Mouse (Mus musculus): Measurements from ENCODE around the gene Hist1h1d. TPM values are rescaled to one million over a fixed set of nuclear protein-coding genes. Genes with fewer than 3 reads are reported as not detected.
"Not testable (repeated sequence)": the region's sequence is repeated elsewhere in the genome, so short reads cannot be mapped to it uniquely, and the experiment has no call there.

Gene Hist1h1d
- polyA plus RNA-seq, 1 experiment = 0.24 TPM

DNA sequence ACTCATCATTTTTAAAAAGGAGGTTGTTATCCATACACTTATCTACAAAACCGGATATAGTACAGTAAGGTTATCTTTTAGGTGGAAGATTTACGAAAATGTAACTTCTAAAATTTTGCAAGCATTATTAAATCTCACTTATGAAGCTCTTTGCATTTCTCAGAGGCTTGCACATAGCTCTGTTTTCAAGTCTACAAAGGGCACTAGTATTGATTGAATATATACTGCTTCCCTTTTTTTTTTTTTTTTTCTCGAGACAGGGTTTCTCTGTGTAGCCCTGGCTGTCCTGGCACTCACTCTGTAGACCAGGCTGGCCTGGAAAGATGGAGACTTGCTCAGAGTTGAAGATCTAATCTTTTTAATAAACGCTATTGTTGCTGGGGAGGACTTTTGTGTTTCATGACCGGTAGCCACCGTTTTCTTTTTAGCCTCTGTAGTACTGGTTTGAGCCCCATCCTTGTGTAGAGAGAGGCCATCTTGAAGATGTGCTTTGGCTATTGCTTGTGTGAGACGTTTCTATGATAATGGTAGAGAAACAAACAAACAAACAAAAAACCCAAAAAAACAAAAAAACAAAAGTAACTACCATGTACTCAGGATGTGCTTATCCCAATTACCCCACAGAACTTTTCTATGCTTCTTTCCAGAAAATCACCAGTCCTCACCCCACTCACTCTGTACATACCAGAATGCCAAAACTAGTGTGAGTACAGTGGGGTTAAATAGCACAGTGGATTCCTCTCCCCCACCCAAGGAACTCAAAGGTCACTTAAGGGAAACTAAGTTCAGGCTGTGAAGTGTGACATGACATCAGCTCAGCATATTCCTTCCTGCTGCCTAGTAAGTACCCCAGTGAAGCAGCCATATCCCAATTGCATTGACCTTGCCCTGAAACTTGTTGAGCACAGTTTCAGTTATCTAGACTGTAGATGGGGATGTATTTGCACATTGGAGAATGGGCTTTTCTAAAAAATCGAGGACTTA lies 839 bp upstream of the Hist1h1d start:
- 0 out of 2 replicates have a peak overlapping the region, but pooled peaks have one; percentile 5 for H3K27ac ChIP-seq (replicated peaks; ENCODE audit: low read depth, low read length)
- H3K4me3 ChIP-seq (ENCODE audit: insufficient read depth, low read depth, low read length) = peak overlapping the region; percentile 50; the same call in 1 of the 2 replicates
- H3K4me1 ChIP-seq (ENCODE audit: control insufficient read depth, insufficient read depth, insufficient read length, low read length) = no peaks in the 10 kb centered on the region

DNA sequence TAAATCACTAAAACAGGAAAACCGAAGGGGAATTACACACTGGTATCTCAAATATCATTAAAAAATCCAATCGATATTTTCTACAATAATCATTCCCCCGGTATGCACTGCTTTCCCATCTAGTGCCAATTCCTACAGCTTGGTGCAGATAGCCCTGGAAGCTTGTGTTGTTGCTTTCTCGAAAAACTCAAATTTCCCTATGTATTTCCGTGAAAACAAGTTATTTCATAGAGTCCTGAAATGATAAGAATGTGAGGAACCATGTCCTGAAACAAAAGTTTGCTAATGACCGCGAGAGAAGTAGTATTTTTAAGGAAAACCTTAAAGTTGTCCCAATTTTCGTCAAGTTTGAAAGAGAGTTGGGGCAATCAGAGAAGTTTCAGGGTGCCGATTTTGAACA lies 1.3 kb downstream of the Hist1h1d start:
- H3K4me3 ChIP-seq (ENCODE audit: insufficient read depth, low read depth, low read length) = peak overlapping the region; percentile 69
- no peaks in the 10 kb centered on the region for H3K4me1 ChIP-seq (ENCODE audit: control insufficient read depth, insufficient read depth, insufficient read length, low read length)
- H3K27ac ChIP-seq (replicated peaks; ENCODE audit: low read depth, low read length) = no peak overlapping the region; the same call in 1 of the 2 replicates

DNA sequence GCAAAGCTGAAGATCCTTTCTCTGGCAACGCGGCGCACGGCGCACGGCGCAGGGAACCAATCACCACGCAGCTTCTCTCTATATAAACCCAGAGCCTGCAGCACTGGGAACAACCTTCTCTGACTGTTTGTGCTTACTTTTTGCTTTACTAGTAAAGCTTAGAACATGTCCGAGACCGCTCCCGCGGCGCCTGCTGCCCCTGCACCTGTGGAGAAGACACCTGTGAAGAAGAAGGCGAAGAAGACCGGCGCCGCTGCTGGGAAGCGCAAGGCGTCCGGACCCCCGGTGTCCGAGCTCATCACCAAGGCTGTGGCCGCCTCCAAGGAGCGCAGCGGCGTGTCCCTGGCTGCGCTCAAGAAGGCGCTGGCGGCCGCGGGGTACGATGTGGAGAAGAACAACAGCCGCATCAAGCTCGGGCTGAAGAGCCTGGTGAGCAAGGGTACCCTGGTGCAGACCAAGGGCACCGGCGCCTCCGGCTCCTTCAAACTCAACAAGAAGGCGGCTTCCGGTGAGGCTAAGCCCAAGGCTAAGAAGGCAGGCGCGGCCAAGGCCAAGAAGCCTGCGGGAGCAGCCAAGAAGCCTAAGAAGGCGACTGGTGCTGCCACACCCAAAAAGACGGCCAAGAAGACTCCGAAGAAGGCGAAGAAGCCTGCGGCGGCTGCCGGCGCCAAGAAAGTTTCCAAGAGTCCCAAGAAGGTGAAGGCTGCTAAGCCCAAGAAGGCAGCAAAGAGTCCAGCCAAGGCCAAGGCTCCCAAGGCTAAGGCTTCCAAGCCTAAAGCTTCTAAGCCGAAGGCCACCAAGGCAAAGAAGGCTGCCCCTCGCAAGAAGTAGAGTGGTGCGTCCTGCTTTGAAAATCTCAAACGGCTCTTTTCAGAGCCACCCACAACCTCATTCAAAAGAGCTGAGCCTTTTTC lies 2.1 kb downstream of the Hist1h1d start:
- H3K27ac ChIP-seq (replicated peaks; ENCODE audit: low read depth, low read length) = peak overlapping the region; percentile 74
- H3K4me3 ChIP-seq (ENCODE audit: insufficient read depth, low read depth, low read length) = peak overlapping the region; percentile 69
- H3K4me1 ChIP-seq (ENCODE audit: control insufficient read depth, insufficient read depth, insufficient read length, low read length) = no peaks in the 10 kb centered on the region

DNA sequence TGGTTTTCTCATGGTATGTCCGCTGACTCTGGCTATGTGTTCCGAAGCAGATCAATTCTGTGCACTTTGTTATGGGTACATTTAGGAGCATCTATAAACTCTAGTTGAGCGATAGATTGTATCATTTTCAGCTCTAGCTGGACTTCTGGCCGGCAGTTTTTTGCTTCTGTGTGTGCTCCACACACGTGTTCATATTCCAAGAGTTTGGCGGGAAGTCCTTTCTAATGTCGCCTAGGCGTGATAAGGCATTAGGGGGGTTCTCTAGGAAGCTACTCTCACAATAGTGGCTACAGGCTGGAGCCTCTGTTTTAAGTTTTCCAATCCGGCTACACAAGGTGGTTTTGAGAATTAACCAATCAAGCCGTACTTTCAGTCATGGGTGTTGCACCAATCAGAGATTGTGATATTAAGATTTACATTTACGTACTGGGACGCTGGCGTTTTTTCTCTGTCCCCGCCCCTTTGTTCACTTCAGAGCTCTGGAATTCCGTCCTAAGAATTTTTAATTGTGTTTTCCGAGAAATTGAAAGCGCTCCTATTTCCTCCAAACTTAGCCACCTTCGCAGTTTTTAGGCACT lies 2.9 kb downstream of the Hist1h1d start:
- H3K27ac ChIP-seq (replicated peaks; ENCODE audit: low read depth, low read length) = peak overlapping the region; percentile 77
- peak overlapping the region; percentile 69 for H3K4me3 ChIP-seq (ENCODE audit: insufficient read depth, low read depth, low read length)
- H3K4me1 ChIP-seq (ENCODE audit: control insufficient read depth, insufficient read depth, insufficient read length, low read length) = no peaks in the 10 kb centered on the region

DNA sequence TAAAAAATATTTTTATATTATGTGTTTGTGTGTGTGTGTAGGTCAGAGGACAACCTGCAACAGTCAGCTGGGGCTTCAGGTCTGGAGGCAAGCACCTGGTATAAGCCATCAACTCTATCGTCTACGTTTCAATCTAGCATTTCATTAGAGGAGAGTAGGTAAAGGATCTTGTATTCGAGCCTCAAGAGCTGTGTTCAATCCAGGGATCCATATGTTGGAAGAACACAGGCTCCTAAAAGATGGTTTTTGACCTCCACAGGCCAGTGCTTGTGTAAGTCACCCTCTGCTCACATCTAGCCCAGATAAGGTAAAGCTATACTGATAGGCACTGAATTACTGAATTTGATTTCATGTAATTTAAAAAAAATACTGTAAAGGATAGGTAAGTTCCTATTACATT lies 3.8 kb downstream of the Hist1h1d start:
- Histone ChIP-seq H3K4me1 (ENCODE audit: control insufficient read depth, insufficient read depth, insufficient read length, low read length) (no peaks in the 10 kb centered on the region), H3K27ac (replicated peaks; ENCODE audit: low read depth, low read length) (no peak overlapping the region)

DNA sequence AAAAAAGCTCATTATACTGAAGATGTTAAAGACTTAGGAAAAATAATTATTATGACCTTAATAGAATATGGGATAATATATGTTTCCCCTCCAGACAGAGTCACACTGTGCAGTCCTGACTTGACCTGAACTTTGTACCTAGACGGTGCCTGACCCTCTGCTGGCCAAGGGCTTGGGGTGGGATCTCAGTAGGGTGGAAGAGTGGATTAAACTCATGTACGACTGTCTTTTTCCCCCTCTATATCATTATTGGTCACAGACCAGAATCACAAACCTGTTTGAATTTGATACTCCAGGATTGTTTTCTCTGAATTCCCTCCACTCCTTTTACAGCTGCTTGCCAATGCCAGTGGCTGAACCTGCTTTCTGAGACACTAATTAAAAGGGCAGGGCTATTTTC lies 7.6 kb downstream of the Hist1h1d start:
- H3K27ac ChIP-seq (replicated peaks; ENCODE audit: low read depth, low read length); H3K4me1 ChIP-seq (ENCODE audit: control insufficient read depth, insufficient read depth, insufficient read length, low read length); H3K4me3 ChIP-seq (ENCODE audit: insufficient read depth, low read depth, low read length): not testable (repeated sequence)

More for the DNA sequence above, 3.8 kb downstream of the Hist1h1d start:
- H3K4me3 ChIP-seq (ENCODE audit: insufficient read depth, low read depth, low read length) = no peak overlapping the region

DNA sequence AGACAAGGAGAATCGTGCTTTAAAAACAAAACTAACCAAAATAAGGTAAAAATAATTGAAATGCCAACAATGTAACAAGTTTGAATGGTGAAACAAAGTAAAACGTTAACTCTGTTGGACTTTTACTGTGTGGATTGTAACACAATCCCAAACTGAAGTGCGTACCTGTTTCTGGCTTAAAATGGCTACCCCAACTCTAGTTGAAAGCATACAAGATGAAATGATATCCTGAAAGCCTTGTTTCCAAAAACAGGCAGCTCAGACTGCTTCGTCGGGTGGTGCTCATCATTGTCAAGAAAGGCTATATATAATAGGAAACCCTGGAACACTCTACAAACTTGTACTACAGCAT lies 8.4 kb downstream of the Hist1h1d start:
- H3K4me1 ChIP-seq (ENCODE audit: control insufficient read depth, insufficient read depth, insufficient read length, low read length) = not testable (repeated sequence)
- Histone ChIP-seq H3K27ac (replicated peaks; ENCODE audit: low read depth, low read length) (peak overlapping the region; percentile 37; the same call in 1 of the 2 replicates), H3K4me3 (ENCODE audit: insufficient read depth, low read depth, low read length) (peak overlapping the region; percentile 75)

DNA sequence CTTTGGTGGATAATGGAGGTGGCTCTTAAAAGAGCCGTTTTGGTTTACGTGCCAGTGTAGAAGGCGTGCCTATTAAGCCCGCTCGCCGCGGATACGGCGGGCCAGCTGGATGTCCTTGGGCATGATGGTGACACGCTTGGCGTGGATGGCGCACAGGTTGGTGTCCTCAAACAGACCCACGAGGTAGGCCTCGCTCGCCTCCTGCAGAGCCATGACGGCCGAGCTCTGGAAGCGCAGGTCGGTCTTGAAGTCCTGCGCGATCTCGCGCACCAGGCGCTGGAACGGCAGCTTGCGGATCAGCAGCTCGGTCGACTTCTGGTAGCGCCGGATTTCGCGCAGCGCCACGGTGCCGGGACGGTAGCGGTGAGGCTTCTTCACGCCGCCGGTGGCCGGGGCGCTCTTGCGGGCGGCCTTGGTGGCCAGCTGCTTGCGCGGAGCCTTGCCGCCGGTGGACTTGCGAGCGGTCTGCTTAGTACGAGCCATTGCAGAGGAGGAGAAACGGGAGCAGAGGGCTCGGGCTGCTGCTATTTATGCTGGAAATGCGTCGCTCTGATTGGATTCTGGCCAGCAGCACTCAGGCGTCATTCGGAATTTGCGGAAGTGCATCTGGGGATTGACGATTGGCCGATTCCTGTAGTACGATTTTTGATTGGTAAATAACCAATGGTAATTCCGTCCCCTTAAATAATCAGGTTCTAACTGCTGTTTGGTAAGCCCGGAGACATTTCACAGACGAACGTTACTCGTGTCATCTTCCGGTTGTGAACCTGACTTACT lies 9.0 kb downstream of the Hist1h1d start, which contains the start of gene Hist1h3e:
Hist1h3e (minus strand) TSS at position 487 of the 777 bp plus-strand sequence.
- peak within 1 kb of the TSS; percentile 75 for H3K4me3 ChIP-seq (ENCODE audit: insufficient read depth, low read depth, low read length)
- H3K4me1 ChIP-seq (ENCODE audit: control insufficient read depth, insufficient read depth, insufficient read length, low read length) = not testable (repeated sequence)
- peak within 1 kb of the TSS; percentile 70 for H3K27ac ChIP-seq (replicated peaks; ENCODE audit: low read depth, low read length)

DNA sequence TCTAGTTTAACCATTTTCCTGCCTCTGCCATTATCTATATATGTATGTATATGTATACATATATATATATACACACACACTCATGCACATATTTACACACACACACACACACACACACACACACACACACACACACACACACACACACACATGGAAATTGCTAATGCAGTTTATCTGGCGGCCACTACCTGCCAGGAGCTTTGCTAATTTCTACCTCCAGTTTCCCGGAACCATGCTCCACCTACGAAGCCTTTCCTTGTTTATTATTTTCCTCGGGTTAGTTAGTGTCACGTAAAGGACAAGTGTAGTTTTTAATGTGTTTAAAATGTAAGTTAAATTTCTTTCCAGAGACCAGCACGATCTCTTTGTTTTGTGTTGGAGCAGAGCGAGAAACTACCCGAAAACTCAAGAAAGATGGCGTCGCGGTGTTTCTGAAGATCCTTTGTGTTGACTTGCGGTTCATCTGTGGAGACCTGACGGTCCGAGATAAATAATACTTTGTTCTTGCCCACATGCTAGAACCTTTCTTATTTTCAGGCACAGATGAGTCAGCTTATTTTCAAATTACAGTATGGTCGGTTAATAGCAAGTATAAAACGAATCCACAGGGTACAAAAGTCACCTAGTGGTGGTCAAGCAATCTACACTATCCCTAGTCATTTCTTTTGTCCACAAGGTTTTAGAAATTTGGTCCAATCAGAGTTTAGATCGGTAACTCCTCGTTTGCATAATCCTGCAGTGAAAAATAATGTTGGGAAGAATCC lies 9.8 kb downstream of the Hist1h1d start:
- Histone ChIP-seq H3K4me1 (ENCODE audit: control insufficient read depth, insufficient read depth, insufficient read length, low read length) (no peaks in the 10 kb centered on the region), H3K27ac (replicated peaks; ENCODE audit: low read depth, low read length) (peak overlapping the region; percentile 51), H3K4me3 (ENCODE audit: insufficient read depth, low read depth, low read length) (peak overlapping the region; percentile 75)

DNA sequence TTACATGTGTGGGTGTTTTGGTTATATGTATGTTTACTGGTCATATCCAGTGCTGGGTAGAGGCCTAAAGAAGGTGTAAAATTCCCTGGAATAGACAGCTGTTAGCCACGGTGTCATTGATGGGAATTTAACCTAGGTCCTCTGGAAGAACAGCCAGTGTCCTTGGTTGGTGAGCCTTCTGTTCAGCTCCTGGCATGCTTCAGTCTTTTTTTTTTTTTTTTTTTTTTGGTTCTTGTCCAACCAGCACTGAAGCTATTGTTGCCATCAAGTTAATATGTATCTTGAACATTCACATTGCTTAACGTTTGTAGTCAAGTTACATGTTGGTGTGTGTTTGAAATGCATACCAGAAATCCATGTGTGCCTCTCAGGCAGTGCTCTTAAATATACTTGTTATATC lies 11.4 kb downstream of the Hist1h1d start:
- Histone ChIP-seq H3K4me3 (ENCODE audit: insufficient read depth, low read depth, low read length) (no peak overlapping the region), H3K4me1 (ENCODE audit: control insufficient read depth, insufficient read depth, insufficient read length, low read length) (no peaks in the 10 kb centered on the region), H3K27ac (replicated peaks; ENCODE audit: low read depth, low read length) (no peak overlapping the region)

DNA sequence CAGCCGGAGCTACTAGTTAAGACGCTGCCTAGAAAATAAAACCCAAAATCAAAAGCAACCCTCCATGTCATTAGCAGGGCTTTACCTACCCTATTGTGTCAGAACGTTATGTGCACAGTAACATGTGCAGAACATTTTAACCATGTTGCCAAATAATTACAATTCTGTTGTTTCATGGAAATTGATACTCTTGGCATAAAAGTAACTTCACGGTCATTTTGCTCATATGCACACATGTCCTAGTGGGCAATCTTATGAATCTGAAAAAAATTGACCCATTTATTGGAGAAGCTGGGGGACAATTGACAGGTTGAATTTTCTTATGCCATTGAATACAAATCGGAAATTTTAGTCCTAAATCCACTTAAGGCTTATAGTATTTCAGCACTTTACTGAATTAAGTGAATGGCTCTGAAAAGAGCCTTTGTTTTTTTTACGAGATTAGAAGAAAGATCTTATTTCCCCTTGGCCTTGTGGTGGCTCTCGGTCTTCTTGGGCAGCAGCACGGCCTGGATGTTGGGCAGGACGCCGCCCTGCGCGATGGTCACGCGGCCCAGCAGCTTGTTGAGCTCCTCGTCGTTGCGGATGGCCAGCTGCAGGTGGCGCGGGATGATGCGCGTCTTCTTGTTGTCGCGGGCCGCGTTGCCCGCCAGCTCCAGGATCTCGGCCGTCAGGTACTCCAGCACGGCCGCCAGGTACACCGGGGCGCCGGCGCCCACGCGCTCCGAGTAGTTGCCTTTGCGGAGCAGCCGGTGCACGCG lies 17.4 kb downstream of the Hist1h1d start:
- peak overlapping the region; percentile 61 for H3K4me3 ChIP-seq (ENCODE audit: insufficient read depth, low read depth, low read length)
- H3K27ac ChIP-seq (replicated peaks; ENCODE audit: low read depth, low read length) = peak overlapping the region; percentile 46; the same call in 1 of the 2 replicates
- not testable (repeated sequence) for H3K4me1 ChIP-seq (ENCODE audit: control insufficient read depth, insufficient read depth, insufficient read length, low read length)

DNA sequence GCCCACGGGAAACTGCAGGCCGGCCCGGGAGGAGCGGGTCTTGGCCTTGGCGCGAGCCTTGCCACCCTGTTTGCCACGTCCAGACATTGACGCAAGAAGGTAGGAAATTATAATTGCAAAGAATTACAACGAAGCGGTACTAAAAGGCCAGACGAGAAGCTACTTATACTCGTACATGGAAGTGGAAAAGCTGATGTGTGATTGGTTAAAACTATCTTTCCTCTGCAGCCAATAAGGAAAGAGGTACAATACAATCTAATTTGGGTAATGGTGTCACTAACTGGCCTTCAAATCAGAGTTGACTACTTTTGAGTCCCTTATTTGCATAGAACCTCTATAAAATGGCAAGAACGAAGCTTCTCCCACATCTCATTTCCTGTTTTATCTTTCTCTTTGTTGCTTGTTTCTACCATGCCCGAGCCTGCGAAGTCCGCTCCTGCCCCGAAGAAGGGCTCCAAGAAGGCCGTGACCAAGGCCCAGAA lies 18.0 kb downstream of the Hist1h1d start, which contains the start of the genes Hist1h2ae and Hist1h2bg:
Hist1h2ae (minus strand) TSS at position 199 of the 482 bp plus-strand sequence.
Hist1h2bg (plus strand) TSS at position 375 of the 482 bp plus-strand sequence.
- H3K27ac ChIP-seq (replicated peaks; ENCODE audit: low read depth, low read length) = peak within 1 kb of the TSS; percentile 74; the same call in 1 of the 2 replicates
- H3K4me1 ChIP-seq (ENCODE audit: control insufficient read depth, insufficient read depth, insufficient read length, low read length) = 0 out of 2 replicates have a peak, but pooled peaks cover 2% of the 10 kb centered on the region
- H3K4me3 ChIP-seq (ENCODE audit: insufficient read depth, low read depth, low read length) = peak within 1 kb of the TSS; percentile 61
